Mouse (Mus musculus) heart, embryonic 13.5 days (tissue): ENCODE results near the gene Slc25a16. TPM values are rescaled to one million over a fixed set of nuclear protein-coding genes. Genes with fewer than 3 reads are reported as not detected.

ENCODE experiments used
- ATAC-seq: fragments of 200-750 bp; cut with Nextera tagmentation; 2 replicates; pipeline ENCODE4 v1.8.0; 2017; ENCODE audit warnings: moderate TSS enrichment; ENCODE audit not compliant: insufficient number of reproducible peaks, low FRiP score, low TSS enrichment; ENCODE audit errors: extremely low read depth
- H3K27ac ChIP-seq: fragments of 300-500 bp; sonication (generic); replicated peaks from 2 replicates; pipeline ENCODE4 v1.5.1; 2015; ENCODE audit warnings: moderate library complexity, mild to moderate bottlenecking, inconsistent platforms
- H3K27me3 ChIP-seq: fragments of 300-500 bp; sonication (generic); replicated peaks from 2 replicates; pipeline ENCODE4 v1.6.1; 2015; ENCODE audit warnings: mild to moderate bottlenecking, inconsistent platforms
- H3K36me3 ChIP-seq: fragments of 300-500 bp; sonication (generic); 2 replicates; pipeline ENCODE4 v1.6.1; 2015; ENCODE audit warnings: mild to moderate bottlenecking, inconsistent platforms
- H3K4me1 ChIP-seq: fragments of 300-500 bp; sonication (generic); 2 replicates; pipeline ENCODE4 v1.6.1; 2015; ENCODE audit warnings: inconsistent platforms
- H3K4me2 ChIP-seq: fragments of 300-500 bp; sonication (generic); 2 replicates; pipeline ENCODE4 v1.6.1; 2015; ENCODE audit warnings: inconsistent platforms, mild to moderate bottlenecking, moderate library complexity
- H3K4me3 ChIP-seq: fragments of 300-500 bp; sonication (generic); 2 replicates; pipeline ENCODE4 v1.5.1; 2015; ENCODE audit warnings: moderate library complexity, mild to moderate bottlenecking, inconsistent platforms
- H3K9ac ChIP-seq: fragments of 300-500 bp; sonication (generic); 2 replicates; pipeline ENCODE4 v1.6.1; 2015; ENCODE audit warnings: inconsistent platforms, mild to moderate bottlenecking, moderate library complexity
- H3K9me3 ChIP-seq: fragments of 300-500 bp; sonication (generic); 2 replicates; pipeline ENCODE4 v1.6.1; 2016; ENCODE audit warnings: inconsistent platforms
- WGBS: fragments of 180-500 bp; shearing (Covaris S2); methylation state at CpG from one replicate; pipeline ENCODE4 v1.1.7; 2015; ENCODE audit warnings: mixed read lengths; 5-methylcytosine and 5-hydroxymethylcytosine counted together
- polyA plus RNA-seq: library from polyadenylated mRNA; unstranded; fragments of >200 nt; fragmentation: Nextera tagmentation; extraction: Ambion mirVana; gene quantifications from 2 replicates; pipeline ENCODE4 v1.2.1, GENCODE M21; 2015

Gene Slc25a16
- polyA plus RNA-seq: 11.5 and 11.7 TPM in 2 replicates

- ATAC-seq: peak; percentile 91
- 0 out of 2 replicates have a peak, but pooled peaks cover 3% of the 10 kb centered on the region for H3K36me3 ChIP-seq
- peaks cover 15% of the 10 kb centered on the region for H3K4me1 ChIP-seq
- H3K9me3 ChIP-seq: no peaks in the 10 kb centered on the region
- peak within 1 kb of the TSS; percentile 93 for H3K9ac ChIP-seq
- peak within 1 kb of the TSS; percentile 86 for H3K4me2 ChIP-seq
- H3K27me3 ChIP-seq: no peaks in the 10 kb centered on the region
- peak within 1 kb of the TSS; percentile 91 for H3K27ac ChIP-seq
- 5% methylated on average over 50 of the region's 50 CpGs for WGBS
- peak within 1 kb of the TSS; percentile 84 for H3K4me3 ChIP-seq
Observed at GRCm38 (mm10) chr10:62919925-62920765, at the start of gene Slc25a16. Slc25a16 (plus strand) TSS chr10:62920633.

- Histone ChIP-seq H3K27ac (no peak overlapping the region), H3K27me3 (no peaks in the 10 kb centered on the region), H3K9me3 (no peaks in the 10 kb centered on the region), H3K4me2 (no peak overlapping the region), H3K4me1 (peaks cover 4% of the 10 kb centered on the region; the same call in 1 of the 2 replicates), H3K9ac (no peak overlapping the region), H3K36me3 (peaks cover 24% of the 10 kb centered on the region), H3K4me3 (no peak overlapping the region)
- no peak for ATAC-seq
- 69% methylated on average over 4 of the region's 4 CpGs for WGBS
Observed at GRCm38 (mm10) chr10:62874828-62875227, 45.6 kb upstream of the Slc25a16 start.

- WGBS: 84% methylated on average over 4 of the region's 4 CpGs
- Histone ChIP-seq H3K9ac (no peak overlapping the region), H3K4me2 (no peak overlapping the region), H3K4me3 (no peak overlapping the region), H3K4me1 (peaks cover 4% of the 10 kb centered on the region; the same call in 1 of the 2 replicates), H3K27ac (no peak overlapping the region), H3K27me3 (no peaks in the 10 kb centered on the region), H3K9me3 (no peaks in the 10 kb centered on the region), H3K36me3 (peaks cover 25% of the 10 kb centered on the region)
- ATAC-seq: no peak
Observed at GRCm38 (mm10) chr10:62875565-62875964, 44.9 kb upstream of the Slc25a16 start.

DNA sequence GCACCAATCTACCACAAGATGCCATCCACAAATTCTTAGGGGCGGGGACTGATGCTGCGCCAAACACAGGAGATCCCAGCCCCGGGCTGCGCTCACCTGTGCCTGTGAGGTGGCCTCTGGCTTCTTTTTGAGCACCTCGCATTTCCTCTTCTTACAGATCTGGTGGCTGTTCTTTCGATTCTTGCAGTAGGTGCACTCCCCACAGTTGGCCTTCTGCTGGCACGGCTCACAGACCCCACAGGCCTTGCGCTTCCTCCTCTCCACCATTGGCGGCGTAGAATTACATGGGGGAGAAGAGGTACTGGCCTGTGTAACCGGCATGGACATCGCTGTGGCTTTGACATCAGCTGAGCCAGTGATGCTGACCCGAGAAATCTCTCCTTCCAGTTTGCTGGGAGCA lies 42.4 kb upstream of the Slc25a16 start:
- 82% methylated on average over 13 of the region's 13 CpGs for WGBS
- no peak overlapping the region for H3K4me2 ChIP-seq
- ATAC-seq: no peak

DNA sequence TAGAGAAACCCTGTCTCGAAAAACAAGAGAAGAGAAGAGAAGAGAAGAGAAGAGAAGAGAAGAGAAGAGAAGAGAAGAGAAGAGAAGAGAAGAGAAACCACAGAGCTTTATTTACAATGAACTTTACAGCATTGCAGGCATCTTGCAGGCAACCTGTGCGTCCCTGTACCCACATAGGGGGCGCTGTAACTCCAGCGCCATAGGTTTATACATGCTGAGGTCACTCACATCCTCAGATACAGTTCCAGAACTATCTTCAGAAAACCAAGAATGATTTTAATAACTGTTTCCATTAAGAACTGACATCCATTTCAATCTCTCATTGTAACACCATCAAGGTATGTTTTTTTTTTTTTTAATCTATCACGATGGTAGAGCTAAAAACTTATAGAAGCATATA lies 39.2 kb upstream of the Slc25a16 start:
- H3K9ac ChIP-seq: no peak overlapping the region
- H3K27me3 ChIP-seq: no peaks in the 10 kb centered on the region
- peaks cover 25% of the 10 kb centered on the region for H3K36me3 ChIP-seq
- H3K9me3 ChIP-seq: no peaks in the 10 kb centered on the region
- no peak overlapping the region for H3K27ac ChIP-seq
- no peak for ATAC-seq
- H3K4me2 ChIP-seq: no peak overlapping the region
- peaks cover 12% of the 10 kb centered on the region for H3K4me1 ChIP-seq
- WGBS: 44% methylated on average over 5 of the region's 5 CpGs
- H3K4me3 ChIP-seq: no peak overlapping the region

More for the DNA sequence above, 42.4 kb upstream of the Slc25a16 start:
- H3K4me1 ChIP-seq: no peaks in the 10 kb centered on the region
- H3K9ac ChIP-seq: no peak overlapping the region
- peaks cover 25% of the 10 kb centered on the region for H3K36me3 ChIP-seq
- H3K27ac ChIP-seq: no peak overlapping the region
- no peak overlapping the region for H3K4me3 ChIP-seq
- H3K27me3 ChIP-seq: no peaks in the 10 kb centered on the region
- no peaks in the 10 kb centered on the region for H3K9me3 ChIP-seq

GRCm38 (mm10) chr10:62883933-62884372 lies 36.5 kb upstream of the Slc25a16 start:
- H3K4me1 ChIP-seq: peaks cover 12% of the 10 kb centered on the region
- no peak overlapping the region for H3K9ac ChIP-seq
- H3K4me2 ChIP-seq: peak overlapping the region; percentile 50
- H3K27ac ChIP-seq: no peak overlapping the region
- no peaks in the 10 kb centered on the region for H3K9me3 ChIP-seq
- 16% methylated on average over 9 of the region's 9 CpGs for WGBS
- peaks cover 9% of the 10 kb centered on the region for H3K36me3 ChIP-seq
- 0 out of 2 replicates have a peak overlapping the region, but pooled peaks have one; percentile 13 for H3K4me3 ChIP-seq
- no peaks in the 10 kb centered on the region for H3K27me3 ChIP-seq
- ATAC-seq: no peak

DNA sequence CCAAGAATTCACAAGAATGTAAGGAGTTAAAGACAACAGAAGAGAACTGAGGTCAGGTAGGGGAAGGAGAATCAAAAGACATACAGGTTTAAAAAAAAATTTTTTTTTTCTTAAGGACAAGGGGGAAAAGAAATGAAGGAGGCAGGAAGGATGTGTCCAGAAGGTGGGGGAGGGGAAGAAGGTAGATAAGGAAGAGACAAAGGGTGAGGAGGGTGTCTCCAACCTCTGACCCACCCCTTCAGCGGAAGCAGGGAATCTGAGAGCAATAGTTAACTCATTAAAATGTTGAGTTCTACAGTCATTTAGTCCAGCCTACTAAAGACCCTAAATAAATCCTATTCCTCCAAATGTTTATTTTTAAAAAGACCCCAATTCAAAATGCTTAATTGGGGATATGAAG lies 35.9 kb upstream of the Slc25a16 start:
- H3K4me1 ChIP-seq: peaks cover 12% of the 10 kb centered on the region
- no peak overlapping the region for H3K9ac ChIP-seq
- 0 out of 2 replicates have a peak overlapping the region, but pooled peaks have one; percentile 13 for H3K4me3 ChIP-seq
- H3K4me2 ChIP-seq: peak overlapping the region; percentile 50; the same call in 1 of the 2 replicates
- peaks cover 4% of the 10 kb centered on the region for H3K36me3 ChIP-seq
- 48% methylated on average over 1 of the region's 1 CpGs for WGBS
- ATAC-seq: no peak
- H3K27ac ChIP-seq: no peak overlapping the region
- no peaks in the 10 kb centered on the region for H3K9me3 ChIP-seq
- no peaks in the 10 kb centered on the region for H3K27me3 ChIP-seq

DNA sequence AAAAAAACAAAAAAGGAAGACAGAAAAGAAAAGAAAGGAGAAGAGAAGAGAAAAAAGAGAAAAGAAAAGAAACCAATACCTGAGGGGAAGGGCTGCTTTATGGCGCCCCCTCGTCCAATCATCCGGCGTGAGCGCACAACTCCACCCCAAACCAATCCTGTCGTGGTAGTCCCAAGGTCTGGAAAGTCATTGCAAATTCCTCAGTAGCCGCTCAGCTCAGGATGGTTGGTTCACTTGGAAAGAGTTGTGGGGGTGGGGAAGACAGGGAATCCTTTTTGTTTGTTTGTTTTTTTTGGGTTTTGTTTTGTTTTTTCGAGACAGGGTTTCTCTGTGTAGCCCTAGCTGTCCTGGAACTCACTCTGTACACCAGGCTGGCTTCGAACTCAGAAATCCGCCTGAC lies 35.0 kb upstream of the Slc25a16 start:
- no peaks in the 10 kb centered on the region for H3K27me3 ChIP-seq
- H3K9me3 ChIP-seq: no peaks in the 10 kb centered on the region
- 20% methylated on average over 10 of the region's 10 CpGs for WGBS
- peaks cover 12% of the 10 kb centered on the region for H3K4me1 ChIP-seq
- H3K27ac ChIP-seq: no peak overlapping the region
- no peak for ATAC-seq
- no peaks in the 10 kb centered on the region for H3K36me3 ChIP-seq
- H3K4me2 ChIP-seq: peak overlapping the region; percentile 98
- H3K9ac ChIP-seq: peak overlapping the region; percentile 88
- peak overlapping the region; percentile 80 for H3K4me3 ChIP-seq

DNA sequence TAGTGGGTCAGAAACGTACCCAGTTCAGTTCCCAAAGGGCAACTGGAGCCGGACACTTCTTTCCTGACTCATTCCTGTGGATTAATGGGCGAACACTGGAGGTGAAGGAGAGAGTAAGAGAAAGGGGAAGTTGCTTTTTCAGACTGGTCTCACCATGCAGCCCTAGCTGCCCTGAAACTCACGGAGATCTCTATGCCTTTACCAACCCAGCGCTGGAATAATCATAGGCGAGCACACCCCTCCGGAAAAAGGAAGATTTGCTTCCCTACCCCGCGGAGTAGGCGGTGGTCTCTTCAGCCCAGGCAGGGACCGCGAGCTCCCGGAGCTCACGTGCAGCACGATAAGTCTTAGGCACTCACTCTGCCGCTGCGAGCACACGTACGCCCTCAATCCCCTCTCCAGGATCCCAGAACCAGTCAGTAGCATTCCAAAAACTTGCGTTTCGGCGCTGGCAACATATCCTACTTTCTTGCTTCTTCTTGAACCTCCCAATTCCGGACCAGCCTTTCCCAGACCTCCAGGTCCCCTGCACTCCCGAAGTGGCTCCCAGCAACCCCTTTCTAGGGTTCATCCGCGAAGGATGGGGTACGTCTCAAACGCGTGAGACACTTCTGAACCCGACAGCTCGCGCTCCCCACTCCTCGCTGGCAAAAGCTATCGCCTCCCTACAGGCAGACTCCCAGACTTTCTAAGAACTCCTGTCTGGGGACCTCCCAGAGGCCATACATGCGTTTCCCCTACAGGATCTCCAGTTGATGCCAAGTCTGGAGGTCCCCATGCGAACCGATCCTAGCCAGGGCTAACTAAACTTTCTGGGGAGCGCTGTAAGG lies 34.2 kb upstream of the Slc25a16 start:
- H3K9ac ChIP-seq: peak overlapping the region; percentile 88
- ATAC-seq: no peak
- under 1% methylated on average over 38 of the region's 38 CpGs for WGBS

DNA sequence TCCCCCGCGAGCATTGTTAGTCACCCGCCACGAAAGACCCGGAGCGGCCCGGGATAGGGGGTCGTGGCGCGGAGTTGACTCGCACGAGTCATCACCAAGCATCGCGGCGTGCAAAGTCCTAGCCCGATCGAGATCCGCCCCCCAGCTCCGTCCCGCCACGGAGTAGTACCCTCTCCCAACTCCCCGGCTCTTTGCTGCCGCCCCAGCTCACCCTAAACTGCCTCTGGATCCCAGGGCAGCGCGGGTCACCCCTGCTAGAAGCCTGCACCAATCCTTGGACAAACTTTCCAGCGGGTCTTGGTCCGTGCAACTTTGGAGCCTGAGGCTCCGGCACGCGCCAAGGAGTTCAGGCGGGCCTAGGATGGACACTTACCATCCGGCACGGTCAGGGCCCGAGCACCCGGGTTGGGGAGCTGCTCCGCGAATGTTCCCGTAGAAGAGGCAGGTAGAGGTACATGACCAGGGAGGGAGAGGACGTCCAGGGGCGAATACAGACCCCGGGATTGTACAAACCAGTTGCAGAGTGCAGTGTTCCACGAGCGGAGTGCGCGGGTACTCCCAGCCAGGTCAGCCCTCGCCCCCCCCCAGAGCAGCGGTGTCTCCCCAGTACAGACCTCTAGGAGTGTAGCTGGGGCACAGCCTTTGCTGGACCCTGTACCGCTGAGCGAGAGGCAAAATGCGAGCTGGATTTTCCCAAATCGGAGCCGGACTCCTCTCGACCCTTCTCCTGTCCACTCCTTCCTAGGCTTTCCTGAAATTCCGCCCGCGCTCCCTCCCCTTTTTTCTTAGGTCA lies 33.4 kb upstream of the Slc25a16 start:
- WGBS: under 1% methylated on average over 56 of the region's 56 CpGs
- no peaks in the 10 kb centered on the region for H3K36me3 ChIP-seq
- H3K4me1 ChIP-seq: peaks cover 12% of the 10 kb centered on the region
- H3K9ac ChIP-seq: peak overlapping the region; percentile 88
- H3K27ac ChIP-seq: peak overlapping the region; percentile 71
- no peaks in the 10 kb centered on the region for H3K27me3 ChIP-seq
- peak overlapping the region; percentile 98 for H3K4me2 ChIP-seq
- no peaks in the 10 kb centered on the region for H3K9me3 ChIP-seq
- peak overlapping the region; percentile 80 for H3K4me3 ChIP-seq
- peak; percentile 78; the same call in 1 of the 2 replicates for ATAC-seq

More for the DNA sequence above, 34.2 kb upstream of the Slc25a16 start:
- no peaks in the 10 kb centered on the region for H3K9me3 ChIP-seq
- peak overlapping the region; percentile 71 for H3K27ac ChIP-seq
- H3K36me3 ChIP-seq: no peaks in the 10 kb centered on the region
- H3K4me2 ChIP-seq: peak overlapping the region; percentile 98
- peaks cover 12% of the 10 kb centered on the region for H3K4me1 ChIP-seq
- H3K27me3 ChIP-seq: no peaks in the 10 kb centered on the region
- H3K4me3 ChIP-seq: peak overlapping the region; percentile 80
